In genomic region chr13:67779265-67780221, GRCm38 (mm10) we compare ENCODE assay signal across 9 mouse cellular contexts. TPM values are rescaled to one million over a fixed set of nuclear protein-coding genes. Genes with fewer than 3 reads are reported as not detected.
DNase-seq lines count a peak whose midpoint lies in the region; ATAC-seq lines count a peak whose summit lies in the region.
"Had no signal": no experiment of that assay in that cellular context is flagged by ENCODE, and none has a peak within 500 bp of the region (broad histone marks: within the 10 kb centered on the region; RNA-seq: fewer than 3 reads in every experiment).

Gene Zfp493 (plus strand): TSS chr13:67779693.

- 6% methylated on average over 26 of the region's 26 CpGs for whole genome bisulfite sequencing in embryonic facial prominence, embryonic 11.5 days
- WGBS in limb, embryonic 10.5 days, result 8% methylated on average over 26 of the region's 26 CpGs
- 10% methylated on average over 26 of the region's 26 CpGs for whole genome bisulfite sequencing in midbrain, embryonic 12.5 days

- peaks cover 9% of the 10 kb centered on the region for H3K4me1 ChIP-seq in erythroblast, embryonic 14.5 days (ENCODE audit: control insufficient read depth)
- H3K4me1 ChIP-seq in embryonic facial prominence, embryonic 11.5 days (ENCODE audit: control insufficient read depth, insufficient read depth, low read length), result no peaks in the 10 kb centered on the region
- peaks cover 13% of the 10 kb centered on the region for H3K4me1 ChIP-seq in limb, embryonic 10.5 days
- peaks cover 3% of the 10 kb centered on the region; the same call in 1 of the 2 replicates for H3K4me1 ChIP-seq in midbrain, embryonic 12.5 days

- H3K9me3 ChIP-seq in erythroblast, embryonic 14.5 days (ENCODE audit: control insufficient read depth, low read length), result no peaks in the 10 kb centered on the region
- H3K9me3 ChIP-seq in embryonic facial prominence, embryonic 11.5 days (replicated peaks; ENCODE audit: control insufficient read depth, low read length), result no peaks in the 10 kb centered on the region
- H3K9me3 ChIP-seq in limb, embryonic 10.5 days (replicated peaks), result no peaks in the 10 kb centered on the region
- H3K9me3 ChIP-seq in midbrain, embryonic 12.5 days, result no peaks in the 10 kb centered on the region

- H3K27me3 ChIP-seq in erythroblast, embryonic 14.5 days (ENCODE audit: control insufficient read depth), result no peaks in the 10 kb centered on the region
- H3K27me3 ChIP-seq in embryonic facial prominence, embryonic 11.5 days (ENCODE audit: control insufficient read depth, insufficient read depth, low read length), result no peaks in the 10 kb centered on the region
- no peaks in the 10 kb centered on the region for H3K27me3 ChIP-seq in limb, embryonic 10.5 days (ENCODE audit: low read depth, poor library complexity, severe bottlenecking)
- H3K27me3 ChIP-seq in midbrain, embryonic 12.5 days, result no peaks in the 10 kb centered on the region

- no peaks in the 10 kb centered on the region for H3K36me3 ChIP-seq in erythroblast, embryonic 14.5 days (ENCODE audit: control insufficient read depth)
- H3K36me3 ChIP-seq in embryonic facial prominence, embryonic 11.5 days (replicated peaks; ENCODE audit: control insufficient read depth, insufficient read depth, low read depth, low read length), result no peaks in the 10 kb centered on the region
- H3K36me3 ChIP-seq in limb, embryonic 10.5 days, result no peaks in the 10 kb centered on the region
- H3K36me3 ChIP-seq in midbrain, embryonic 12.5 days, result no peaks in the 10 kb centered on the region

- no peak within 1 kb of the TSS for H3K27ac ChIP-seq in embryonic facial prominence, embryonic 11.5 days (replicated peaks; ENCODE audit: low read depth, low read length)
- peak within 1 kb of the TSS; percentile 88 for H3K27ac ChIP-seq in limb, embryonic 10.5 days
- no peak within 1 kb of the TSS for H3K27ac ChIP-seq in midbrain, embryonic 12.5 days (replicated peaks)

- ATAC-seq in erythroblast, adult 5-6 weeks (replicated peaks; ENCODE audit: low FRiP score, poor library complexity, severe bottlenecking), result no peak; the same call in 1 of the 2 replicates
- peak; percentile 94 for ATAC-seq in embryonic facial prominence, embryonic 11.5 days (replicated peaks; ENCODE audit: insufficient number of reproducible peaks, low FRiP score, low TSS enrichment, low read depth)
- peak; percentile 98 for ATAC-seq in midbrain, embryonic 12.5 days (ENCODE audit: low FRiP score, low read depth)

- peak within 1 kb of the TSS; percentile 74 for H3K4me3 ChIP-seq in erythroblast, embryonic 14.5 days (replicated peaks)
- peak within 1 kb of the TSS; percentile 47 for H3K4me3 ChIP-seq in embryonic facial prominence, embryonic 11.5 days (ENCODE audit: low read depth, low read length)
- H3K4me3 ChIP-seq in limb, embryonic 10.5 days, result peak within 1 kb of the TSS; percentile 83
- peak within 1 kb of the TSS; percentile 51 for H3K4me3 ChIP-seq in midbrain, embryonic 12.5 days

- peak; percentile 89 for DNase-seq in embryonic facial prominence, embryonic 11.5 days (ENCODE audit: low spot score)
- DNase-seq in heart, adult 18-20 months, result peak; percentile 87 to 88
- DNase-seq in kidney, adult 18-20 months, result peak; percentile 71
- DNase-seq in limb, embryonic 10.5 days (ENCODE audit: low spot score), result peak; percentile 76
- peak; percentile 72 for DNase-seq in skeletal muscle tissue, adult 2 months (ENCODE audit: low read depth, low spot score)

- peak within 1 kb of the TSS; percentile 65 for H3K4me2 ChIP-seq in embryonic facial prominence, embryonic 11.5 days (ENCODE audit: low read depth, low read length)
- H3K4me2 ChIP-seq in midbrain, embryonic 12.5 days (replicated peaks), result peak within 1 kb of the TSS; percentile 65

- peak within 1 kb of the TSS; percentile 68 for H3K9ac ChIP-seq in embryonic facial prominence, embryonic 11.5 days (replicated peaks; ENCODE audit: low read length)
- H3K9ac ChIP-seq in midbrain, embryonic 12.5 days (replicated peaks), result peak within 1 kb of the TSS; percentile 46

RNA-seq across cellular contexts. Expression of gene Zfp493, which starts in this region (rescaled TPM):
- polyA plus RNA-seq in erythroblast, embryonic 14.5 days (2012), result not detected in 2 replicates
- 5.0 TPM in 1 of 2 replicates, not detected in the other for total RNA-seq in erythroblast, adult 5-6 weeks (2015; ENCODE audit: low replicate concordance)
- total RNA-seq in erythroblast, adult 5-6 weeks (2017; ENCODE audit: low replicate concordance), result 0.34 TPM in 1 of 2 replicates, not detected in the other
- polyA plus RNA-seq in embryonic facial prominence, embryonic 11.5 days (2014; fragmentation: Nextera tagmentation; extraction: Ambion mirVana), result 3.8 and 5.5 TPM in 2 replicates
- total RNA-seq in heart, adult 18-20 months (2021), result 1 to 10 TPM in 1 of 2 experiments, under 1 TPM in 1; 0.93 to 1.3 TPM
- 2.9 and 3.6 TPM in 2 replicates for polyA plus RNA-seq in limb, embryonic 10.5 days (2016; fragmentation: Nextera tagmentation; extraction: Ambion mirVana)
- 2.7 and 3.8 TPM in 2 replicates for polyA plus RNA-seq in midbrain, embryonic 12.5 days (2016; fragmentation: Nextera tagmentation; extraction: Ambion mirVana)
- total RNA-seq: CH12.LX had no signal
